Mouse (Mus musculus) limb, embryonic 11.5 days (tissue): ENCODE measurements around the gene Zfp385c. TPM values are rescaled to one million over a fixed set of nuclear protein-coding genes. Genes with fewer than 3 reads are reported as not detected.

Source experiments
- ATAC-seq: fragments of 200-750 bp; cut with Nextera tagmentation; 2 replicates; pipeline ENCODE4 v1.8.0; 2017; ENCODE audit warnings: low read depth; ENCODE audit not compliant: insufficient number of reproducible peaks, low FRiP score, low TSS enrichment
- DNase-seq: peaks from one replicate; pipeline ENCODE4 v3.0.0-alpha.2; 2015; ENCODE audit warnings: low spot score
- H3K27ac ChIP-seq: fragments of 300-500 bp; sonication (generic); replicated peaks from 2 replicates; pipeline ENCODE4 v1.5.1; 2014; ENCODE audit warnings: low read depth, mild to moderate bottlenecking, low read length
- H3K27me3 ChIP-seq: fragments of 300-500 bp; sonication (generic); 2 replicates; pipeline ENCODE4 v1.6.1; 2014; ENCODE audit warnings: mild to moderate bottlenecking, low read length, mixed read lengths; ENCODE audit not compliant: control insufficient read depth, insufficient read depth
- H3K36me3 ChIP-seq: fragments of 300-500 bp; sonication (generic); 2 replicates; pipeline ENCODE4 v1.6.1; 2014; ENCODE audit warnings: mild to moderate bottlenecking, low read length, moderate library complexity, mixed read lengths; ENCODE audit not compliant: control insufficient read depth, insufficient read depth
- H3K4me1 ChIP-seq: fragments of 300-500 bp; sonication (generic); 2 replicates; pipeline ENCODE4 v1.6.1; 2014; ENCODE audit warnings: low read length, mixed read lengths; ENCODE audit not compliant: control insufficient read depth, insufficient read depth
- H3K4me2 ChIP-seq: fragments of 300-500 bp; sonication (generic); 2 replicates; pipeline ENCODE4 v1.6.1; 2014; ENCODE audit warnings: low read depth, mild to moderate bottlenecking, moderate library complexity; ENCODE audit not compliant: severe bottlenecking
- H3K4me3 ChIP-seq: fragments of 300-500 bp; sonication (generic); 2 replicates; pipeline ENCODE4 v1.5.1; 2014; ENCODE audit warnings: low read depth, low read length
- H3K9ac ChIP-seq: fragments of 300-500 bp; sonication (generic); 2 replicates; pipeline ENCODE4 v1.6.1; 2014; ENCODE audit warnings: mild to moderate bottlenecking, low read length
- H3K9me3 ChIP-seq: fragments of 300-500 bp; sonication (generic); 2 replicates; pipeline ENCODE4 v1.6.1; 2016; ENCODE audit warnings: low read length; ENCODE audit not compliant: control insufficient read depth
- WGBS: fragments of 180-500 bp; shearing (Covaris S2); extraction: QIAGEN DNeasy Blood & Tissue Kit; methylation state at CpG from one replicate; pipeline ENCODE4 v1.1.7; 2014; 5-methylcytosine and 5-hydroxymethylcytosine counted together
- polyA plus RNA-seq: library from polyadenylated mRNA; unstranded; fragments of >200 nt; fragmentation: Nextera tagmentation; extraction: Ambion mirVana; gene quantifications from 2 replicates; pipeline ENCODE4 v1.2.1, GENCODE M21; 2014

The Zfp385c gene
- polyA plus RNA-seq, 1 experiment from 2014 or later = 0.19 TPM

DNA sequence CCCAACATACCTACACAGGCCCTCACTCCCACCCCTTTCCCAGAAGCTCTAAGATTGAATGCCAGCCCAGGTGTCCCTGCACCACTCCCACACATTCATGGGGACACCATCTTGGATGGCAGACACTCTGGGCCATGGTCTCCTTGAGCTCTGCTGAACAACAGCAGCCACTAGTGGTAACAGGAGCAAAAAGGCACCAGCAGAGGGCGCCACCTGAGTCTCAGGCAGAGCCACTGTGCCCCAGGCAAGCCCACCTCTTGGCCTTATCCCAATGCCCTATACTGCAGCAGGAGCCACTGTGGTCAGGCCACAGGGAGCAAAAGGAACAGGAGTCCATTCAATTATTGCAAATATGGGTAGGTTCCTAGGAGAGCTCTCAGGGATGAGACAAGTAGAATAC is 46.0 kb downstream of the Zfp385c start:
- H3K36me3 ChIP-seq = no peaks in the 10 kb centered on the region
- no peak for ATAC-seq
- 0% methylated on average over 1 of the region's 1 CpGs for WGBS
- H3K4me1 ChIP-seq = no peaks in the 10 kb centered on the region
- H3K4me3 ChIP-seq = no peak overlapping the region
- H3K9ac ChIP-seq = no peak overlapping the region
- no peak overlapping the region for H3K4me2 ChIP-seq
- H3K27me3 ChIP-seq = peaks cover 15% of the 10 kb centered on the region
- no peaks in the 10 kb centered on the region for H3K9me3 ChIP-seq
- peak; percentile 78 for DNase-seq
- H3K27ac ChIP-seq = no peak overlapping the region

- no peak for ATAC-seq
- no peak overlapping the region for H3K4me2 ChIP-seq
- no peak overlapping the region for H3K27ac ChIP-seq
- peaks cover 20% of the 10 kb centered on the region for H3K27me3 ChIP-seq
- DNase-seq = no peak
- H3K4me1 ChIP-seq = no peaks in the 10 kb centered on the region
- H3K9ac ChIP-seq = no peak overlapping the region
- WGBS = 74% methylated on average over 15 of the region's 15 CpGs
- H3K4me3 ChIP-seq = no peak overlapping the region
- H3K36me3 ChIP-seq = no peaks in the 10 kb centered on the region; the same call in 1 of the 2 replicates
- H3K9me3 ChIP-seq = no peaks in the 10 kb centered on the region
Observed at GRCm38 (mm10) chr11:100643612-100644575, 48.4 kb downstream of the Zfp385c start.

- H3K4me3 ChIP-seq = peak overlapping the region; percentile 33
- ATAC-seq (no peak), DNase-seq (peak; percentile 79)
- H3K4me2 ChIP-seq = peak overlapping the region; percentile 83
- no peak overlapping the region for H3K27ac ChIP-seq
- no peaks in the 10 kb centered on the region for H3K4me1 ChIP-seq
- peaks cover 20% of the 10 kb centered on the region for H3K27me3 ChIP-seq
- peak overlapping the region; percentile 49; the same call in 1 of the 2 replicates for H3K9ac ChIP-seq
- no peaks in the 10 kb centered on the region; the same call in 1 of the 2 replicates for H3K36me3 ChIP-seq
- H3K9me3 ChIP-seq = no peaks in the 10 kb centered on the region
- 9% methylated on average over 52 of the region's 52 CpGs for WGBS
Observed at GRCm38 (mm10) chr11:100640159-100640906, 51.9 kb downstream of the Zfp385c start.

GRCm38 (mm10) chr11:100634530-100634929 is 57.7 kb downstream of the Zfp385c start:
- Histone ChIP-seq H3K9ac (no peak overlapping the region), H3K9me3 (no peaks in the 10 kb centered on the region), H3K4me1 (no peaks in the 10 kb centered on the region), H3K27me3 (peaks cover 5% of the 10 kb centered on the region), H3K27ac (no peak overlapping the region), H3K4me2 (no peak overlapping the region), H3K4me3 (no peak overlapping the region), H3K36me3 (no peaks in the 10 kb centered on the region)
- DNase-seq = no peak
- ATAC-seq = no peak
- 73% methylated on average over 7 of the region's 7 CpGs for WGBS

DNA sequence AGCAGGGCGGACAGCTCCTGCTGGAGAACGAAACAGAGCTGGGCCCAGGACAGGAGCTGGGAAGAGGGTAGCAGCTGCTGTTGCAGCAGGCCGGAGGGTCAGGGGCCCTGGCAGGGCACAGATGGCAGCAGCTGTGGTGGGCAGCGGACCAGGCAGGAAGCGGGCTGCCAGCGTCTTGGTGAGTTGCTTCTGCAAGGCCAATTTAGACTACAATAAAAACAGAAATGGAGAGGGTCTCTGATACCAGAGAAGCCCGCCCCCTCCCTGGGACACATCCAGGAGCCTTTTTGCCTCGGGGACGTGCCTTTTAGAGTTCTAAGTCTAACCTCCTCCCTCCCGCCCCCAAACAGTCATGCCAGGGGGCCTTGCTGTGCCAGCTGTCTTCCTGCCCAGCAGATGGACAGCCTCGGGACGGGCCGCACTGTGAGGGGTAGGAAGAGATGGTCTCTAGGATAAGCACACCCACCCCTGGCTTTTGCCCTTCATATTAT is 63.3 kb downstream of the Zfp385c start:
- Histone ChIP-seq H3K4me3 (no peak overlapping the region), H3K4me1 (peaks cover 1% of the 10 kb centered on the region; the same call in 1 of the 2 replicates), H3K4me2 (no peak overlapping the region), H3K27ac (no peak overlapping the region), H3K36me3 (peaks cover 3% of the 10 kb centered on the region; the same call in 1 of the 2 replicates), H3K9me3 (no peaks in the 10 kb centered on the region), H3K27me3 (no peaks in the 10 kb centered on the region), H3K9ac (no peak overlapping the region; the same call in 1 of the 2 replicates)
- no peak for ATAC-seq
- DNase-seq = no peak
- WGBS = 57% methylated on average over 13 of the region's 13 CpGs

GRCm38 (mm10) chr11:100628056-100628455 is 64.2 kb downstream of the Zfp385c start:
- ATAC-seq (no peak), DNase-seq (no peak)
- Histone ChIP-seq H3K27me3 (no peaks in the 10 kb centered on the region), H3K4me3 (no peak overlapping the region), H3K9ac (no peak overlapping the region), H3K9me3 (no peaks in the 10 kb centered on the region), H3K36me3 (peaks cover 3% of the 10 kb centered on the region; the same call in 1 of the 2 replicates), H3K4me1 (peaks cover 5% of the 10 kb centered on the region), H3K27ac (no peak overlapping the region), H3K4me2 (no peak overlapping the region)
- 89% methylated on average over 5 of the region's 5 CpGs for WGBS

- 0 out of 2 replicates have a peak, but pooled peaks have one; percentile 17 for ATAC-seq
- 19% methylated on average over 9 of the region's 9 CpGs for WGBS
- Histone ChIP-seq H3K4me1 (peaks cover 5% of the 10 kb centered on the region), H3K4me2 (no peak overlapping the region), H3K9ac (no peak overlapping the region), H3K36me3 (peaks cover 3% of the 10 kb centered on the region; the same call in 1 of the 2 replicates), H3K27ac (no peak overlapping the region), H3K27me3 (no peaks in the 10 kb centered on the region), H3K9me3 (no peaks in the 10 kb centered on the region), H3K4me3 (no peak overlapping the region)
- peak; percentile 77 for DNase-seq
Observed at GRCm38 (mm10) chr11:100626701-100627195, 65.5 kb downstream of the Zfp385c start.
